Mouse (Mus musculus): ENCODE results near the gene Flvcr1.
A peak's percentile ranks its signal among the peaks of the same experiment; 100 is the strongest.

The Flvcr1 gene

DNA sequence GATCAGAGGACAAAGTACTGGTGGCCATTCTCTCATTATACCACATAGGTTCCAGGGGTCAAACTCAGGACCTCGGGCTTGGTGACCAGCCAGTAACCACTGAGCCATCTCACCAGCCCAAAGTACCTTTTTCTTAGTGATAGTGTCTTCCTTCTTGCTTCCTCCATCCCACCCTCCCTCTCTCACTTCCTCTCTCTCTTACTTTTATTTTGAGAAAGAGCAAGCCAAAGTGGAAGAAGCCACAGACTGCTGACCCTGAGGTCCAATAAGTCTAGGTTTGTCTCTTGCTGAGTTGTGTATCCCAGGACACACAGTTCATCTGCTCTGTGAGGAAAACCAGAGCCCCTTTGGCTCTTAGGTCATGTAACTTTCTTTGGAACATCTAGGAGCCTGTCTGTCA lies 45.5 kb downstream of the Flvcr1 start:
- no peak for DNase-seq (ENCODE audit: low spot score in 2 of 2)

- DNase-seq (ENCODE audit: low spot score in 2 of 2), result peak in 1 of 2 experiments; percentile 21
Observed at GRCm38 (mm10) chr1:190979100-190979563, 46.8 kb downstream of the Flvcr1 start, which contains the start of gene Vash2. Vash2 (minus strand) TSS chr1:190979296.

GRCm38 (mm10) chr1:190978511-190979073 lies 47.4 kb downstream of the Flvcr1 start:
- no peak for DNase-seq (ENCODE audit: low spot score in 2 of 2)

GRCm38 (mm10) chr1:190978001-190978400 lies 48.0 kb downstream of the Flvcr1 start:
- no peak for DNase-seq (ENCODE audit: low spot score in 2 of 2)

DNA sequence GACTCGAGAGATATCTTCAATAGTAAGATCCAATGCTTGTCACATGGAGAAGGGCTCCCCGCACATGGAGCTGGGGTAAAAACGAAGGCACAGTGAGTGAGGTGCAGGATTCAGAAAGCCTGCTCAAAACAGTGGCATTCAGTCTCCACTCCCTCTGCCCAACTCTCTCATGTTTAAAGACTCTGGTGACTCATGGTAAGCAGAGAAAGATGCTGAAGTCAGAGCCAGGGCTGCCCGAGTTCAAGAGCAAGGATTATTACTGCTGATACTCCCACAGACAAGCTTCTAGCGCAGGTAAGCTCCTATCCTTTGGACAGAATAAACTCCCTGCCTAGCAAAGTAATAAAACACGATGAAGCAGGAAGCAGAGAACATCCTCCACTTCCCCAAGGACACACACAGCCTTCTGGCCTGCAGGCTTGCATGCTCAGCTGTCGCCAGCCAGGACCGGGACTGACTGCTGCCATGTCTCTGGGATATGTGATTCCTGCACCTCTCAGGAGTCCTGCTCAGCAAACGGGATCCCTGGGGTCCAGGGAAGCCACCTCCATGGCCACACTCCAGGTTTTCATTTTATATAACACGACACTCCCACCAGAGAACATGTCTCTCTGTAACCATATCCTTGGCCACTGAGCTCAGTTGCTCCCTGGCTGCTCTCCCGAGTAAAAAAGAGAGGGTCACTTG lies 48.9 kb downstream of the Flvcr1 start:
- DNase-seq (ENCODE audit: low spot score in 2 of 2), result no peak

DNA sequence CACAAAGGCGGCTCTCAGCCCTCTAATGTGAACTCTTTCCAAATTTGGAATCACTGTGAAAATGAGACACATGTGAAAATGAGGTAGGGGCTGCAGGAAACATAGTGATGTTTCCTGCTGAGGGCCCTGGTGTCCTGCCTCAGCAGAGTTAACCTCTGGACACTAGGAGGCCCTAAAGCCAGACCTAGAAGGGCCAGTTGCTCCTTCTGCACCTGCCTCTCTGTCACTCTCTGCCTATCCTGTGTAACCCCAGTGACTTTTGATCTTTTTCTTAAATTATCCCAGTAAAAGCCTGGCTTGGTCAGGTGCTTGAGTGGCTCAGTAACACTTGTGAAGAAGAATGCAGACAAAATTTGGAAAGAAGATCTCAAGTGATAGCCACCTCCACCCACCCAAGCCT lies 51.1 kb downstream of the Flvcr1 start:
- DNase-seq (ENCODE audit: low spot score in 2 of 2), result no peak

DNA sequence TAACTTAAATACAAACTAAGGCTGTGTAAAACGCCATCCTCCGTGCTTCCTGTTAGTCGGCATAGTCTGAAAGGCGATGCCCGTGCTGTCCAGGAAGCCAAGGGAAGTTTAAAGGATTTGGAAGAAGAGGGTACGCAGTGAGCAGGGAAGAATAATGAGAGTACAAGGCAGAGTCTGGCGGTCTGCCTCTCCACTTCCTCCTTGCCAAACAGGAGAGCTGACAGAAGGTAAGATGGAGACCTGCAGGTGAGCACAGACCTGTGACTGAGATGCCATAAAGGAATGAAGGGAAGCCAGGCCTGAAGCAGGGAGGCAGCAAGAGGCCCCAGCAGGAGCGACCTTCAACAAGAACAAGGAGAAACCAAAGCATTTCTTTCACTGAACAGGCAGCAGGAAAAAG lies 51.8 kb downstream of the Flvcr1 start:
- DNase-seq (ENCODE audit: low spot score in 2 of 2), result no peak

DNA sequence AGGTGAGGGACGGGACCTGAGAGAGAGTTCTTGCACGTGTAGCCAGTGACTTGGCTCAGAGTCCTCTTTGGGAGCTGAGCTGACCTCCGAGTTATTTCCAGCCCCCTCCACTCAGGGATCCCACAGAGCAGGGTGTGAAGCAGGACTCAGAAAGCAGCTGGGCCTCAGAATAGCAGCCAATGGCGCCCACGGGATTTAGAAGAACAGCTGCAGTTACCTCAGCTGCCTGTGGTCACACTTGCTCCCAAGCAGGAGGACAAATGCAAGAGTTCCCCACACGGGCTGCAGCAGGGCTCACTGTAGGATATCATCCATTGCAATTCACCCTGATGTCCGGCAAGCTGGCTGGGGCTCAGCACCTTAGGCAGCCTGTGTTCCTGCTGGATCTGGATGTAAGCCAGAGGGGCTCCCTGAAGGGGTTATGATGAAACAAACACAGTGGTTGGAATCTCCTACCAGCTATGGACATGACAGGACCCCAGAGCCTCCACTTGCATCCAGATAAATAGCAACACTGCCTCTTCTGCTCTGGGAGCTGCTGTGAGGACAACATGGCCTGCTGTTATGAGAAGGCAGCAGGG lies 53.3 kb downstream of the Flvcr1 start:
- no peak for DNase-seq (ENCODE audit: low spot score in 2 of 2)

- no peak for DNase-seq (ENCODE audit: low spot score in 2 of 2)
Observed at GRCm38 (mm10) chr1:190971708-190972610, 54.0 kb downstream of the Flvcr1 start.

GRCm38 (mm10) chr1:190968010-190968409 lies 57.9 kb downstream of the Flvcr1 start:
- no peak for DNase-seq (ENCODE audit: low spot score in 2 of 2)

DNA sequence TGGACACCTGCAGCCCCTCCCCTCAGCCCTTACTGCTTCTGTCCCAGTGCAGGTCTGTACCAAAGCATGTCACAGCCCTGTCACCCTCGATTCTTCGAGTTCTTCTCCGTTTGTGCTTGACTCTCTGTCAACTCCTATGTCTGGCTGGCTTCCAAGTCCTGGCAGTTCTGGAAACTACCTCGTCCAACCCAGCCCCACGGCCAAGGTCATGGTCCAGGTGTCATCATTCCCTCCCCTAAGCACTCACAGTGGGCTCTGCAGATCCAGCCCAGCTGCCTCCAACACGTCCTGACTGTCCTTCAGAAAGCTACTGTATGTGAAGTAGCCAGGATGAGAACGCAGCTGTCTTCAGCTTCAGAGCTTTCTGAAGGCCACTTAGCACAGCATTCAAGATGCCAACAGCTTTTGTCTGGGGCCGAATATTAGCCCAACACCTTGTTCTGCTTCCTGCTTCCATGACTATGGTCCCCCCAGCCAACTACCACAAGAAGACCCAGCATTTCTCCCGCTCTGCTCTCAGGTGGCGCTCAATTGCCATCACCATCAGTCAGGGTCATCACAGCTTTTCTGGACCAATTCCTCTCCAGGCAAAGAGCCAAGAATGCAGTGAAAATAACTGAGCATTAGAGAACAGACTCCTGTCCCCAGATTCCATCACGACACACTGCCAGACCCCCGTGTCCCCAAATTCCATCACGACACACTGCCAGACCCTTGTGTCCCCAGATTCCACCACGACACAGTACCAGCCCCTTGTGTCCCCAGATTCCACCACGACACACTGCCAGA lies 60.8 kb downstream of the Flvcr1 start:
- no peak for DNase-seq (ENCODE audit: low spot score in 2 of 2)

DNA sequence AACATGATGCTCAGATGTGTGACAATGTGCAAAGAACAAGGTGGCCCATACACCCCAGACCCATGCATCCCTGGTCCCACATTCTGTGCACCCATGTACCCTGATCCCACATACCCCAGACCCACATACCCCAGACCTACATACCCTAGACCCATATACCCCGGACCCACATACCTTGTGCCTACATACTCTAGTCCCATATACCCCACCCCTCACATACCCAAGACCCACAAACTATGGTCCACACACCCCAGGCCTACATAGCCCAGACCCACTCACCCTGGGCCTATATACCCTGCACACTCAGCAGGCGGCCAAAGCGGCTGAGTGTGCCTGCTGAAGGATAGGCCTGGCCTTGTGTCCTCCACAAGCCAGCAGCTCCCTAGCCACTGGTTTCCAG lies 63.2 kb downstream of the Flvcr1 start:
- no peak for DNase-seq (ENCODE audit: low spot score in 2 of 2)

DNA sequence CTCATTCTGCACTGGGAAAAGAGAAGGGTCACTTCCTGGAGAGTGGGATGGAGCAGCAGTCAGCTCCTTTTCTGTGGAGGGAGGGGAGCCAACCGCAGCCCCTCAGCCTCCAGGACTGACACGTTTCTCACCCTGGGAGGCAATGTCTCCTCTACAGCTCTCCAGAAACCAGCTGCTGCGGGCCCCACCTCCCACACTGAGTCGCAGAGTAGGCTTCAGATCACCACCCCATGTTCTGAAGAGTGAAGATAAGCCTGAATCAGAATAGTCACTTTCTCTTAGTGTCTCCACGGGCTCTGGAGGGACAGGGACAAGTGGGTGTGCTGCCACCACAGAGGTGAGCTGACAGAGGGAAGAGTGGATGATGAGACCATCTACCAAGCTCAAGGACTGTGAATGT lies 67.1 kb downstream of the Flvcr1 start:
- DNase-seq (ENCODE audit: low spot score in 2 of 2), result no peak
